Mouse (Mus musculus) heart, adult 2 months (tissue): Measurements from ENCODE around the gene Acsl1. TPM values are rescaled to one million over a fixed set of nuclear protein-coding genes. Genes with fewer than 3 reads are reported as not detected.

Experiments
- DNase-seq, 2 experiments: peaks; one replicate each; pipeline ENCODE4 v3.0.0; 2021
- H3K27ac ChIP-seq: fragments of 200-600 bp; 2 replicates; pipeline ENCODE4 v1.8.1; 2022
- H3K27me3 ChIP-seq: fragments of 200-500 bp; 2 replicates; pipeline ENCODE4 v1.6.1; 2012; ENCODE audit warnings: mild to moderate bottlenecking, low read length, inconsistent platforms, mixed read lengths; ENCODE audit not compliant: control insufficient read depth, insufficient read depth
- H3K36me3 ChIP-seq: fragments of 200-500 bp; 2 replicates; pipeline ENCODE4 v1.6.1; 2012; ENCODE audit warnings: low read length, inconsistent platforms; ENCODE audit not compliant: control insufficient read depth, insufficient read depth
- H3K4me1 ChIP-seq: fragments of 200-500 bp; 2 replicates; pipeline ENCODE4 v1.6.1; 2011; ENCODE audit warnings: low read length; ENCODE audit not compliant: control insufficient read depth, insufficient read depth
- H3K4me3 ChIP-seq: fragments of 200-600 bp; 2 replicates; pipeline ENCODE4 v1.8.1; 2022
- H3K79me2 ChIP-seq: fragments of 200-500 bp; replicated peaks from 2 replicates; pipeline ENCODE4 v1.6.1; 2012; ENCODE audit warnings: mild to moderate bottlenecking, inconsistent platforms, low read length, moderate library complexity, mixed read lengths; ENCODE audit not compliant: control insufficient read depth, insufficient read depth
- H3K9ac ChIP-seq: fragments of 200-500 bp; 2 replicates; pipeline ENCODE4 v1.6.1; 2012; ENCODE audit warnings: low read depth, mild to moderate bottlenecking, control low read depth, inconsistent platforms, low read length, mixed read lengths
- CTCF ChIP-seq: fragments of 200-600 bp; IDR thresholded peaks from 2 replicates; pipeline ENCODE4 v1.8.1; 2022; ENCODE audit warnings: antibody characterized with exemption, mild to moderate bottlenecking, moderate library complexity
- EP300 ChIP-seq: fragments of 200-500 bp; IDR thresholded peaks from 2 replicates; pipeline ENCODE4 v1.6.1; 2011; ENCODE audit warnings: low read depth, low read length, control low read depth; ENCODE audit not compliant: insufficient read depth
- POLR2A ChIP-seq: fragments of 200-500 bp; IDR thresholded peaks from 2 replicates; pipeline ENCODE4 v1.6.1; 2011; ENCODE audit warnings: mild to moderate bottlenecking, low read depth, low read length, control low read depth; ENCODE audit not compliant: insufficient read depth
- WGBS: fragments of 180-500 bp; shearing (Covaris S2); methylation state at CpG from one replicate; pipeline ENCODE4 v1.1.7; 2018; 5-methylcytosine and 5-hydroxymethylcytosine counted together
- intact Hi-C: fragments of 180-260 bp; cut with DNase I; formaldehyde crosslinking; loops from one replicate; pipeline ENCODE4 v1.15.1; 2025
- long read RNA-seq: library from polyadenylated mRNA; stranded (forward); transcript quantifications from one replicate; pipeline ENCODE4 v2.0.0, GENCODE M21; 2021
- polyA plus RNA-seq: library from polyadenylated mRNA; depleted of rRNA; stranded (reverse); fragments of >200 nt; gene quantifications from 2 replicates; pipeline ENCODE4 v1.2.3, GENCODE M21; 2012; rRNA removed
- total RNA-seq, 2 experiments: library from RNA; stranded (reverse); gene quantifications; 2 replicates each; pipeline ENCODE4 v1.2.3; 2021

Acsl1 gene
- 100 to 1,000 TPM; 774 to 911 TPM for total RNA-seq
- 330 and 577 TPM in 2 replicates for polyA plus RNA-seq
- long read RNA-seq, transcript Acsl1-201 (21 exons, 3,897 nt): minor isoform, 71 of 355 reads
- long read RNA-seq, transcript Acsl1-203 (21 exons, 3,429 nt): major isoform, 189 of 355 reads
- long read RNA-seq, partial matches to known transcripts: 49 of 355 reads
- long read RNA-seq, other reads (novel, unspliced or antisense): 46 of 355 reads

- Histone ChIP-seq H3K9ac (peak within 1 kb of the TSS; percentile 86), H3K27me3 (no peaks in the 10 kb centered on the region), H3K79me2 (no peaks in the 10 kb centered on the region), H3K36me3 (peaks cover 9% of the 10 kb centered on the region), H3K4me1 (peaks cover 4% of the 10 kb centered on the region), H3K27ac (peak within 1 kb of the TSS; percentile 93), H3K4me3 (peak within 1 kb of the TSS; percentile 62)
- peak; percentile 99 for DNase-seq
- intact Hi-C loops: loop anchor here (1.0 to 5.0 kb wide), 3 partner anchors 41 to 76 kb away; no protein-coding TSS in a partner anchor
- TF ChIP-seq CTCF (no peak), POLR2A (peak; percentile 76)
- WGBS: under 1% methylated on average over 99 of the region's 106 CpGs
Observed at GRCm38 (mm10) chr8:46470792-46471781, at the start of gene Acsl1. Gene Acsl1 (plus strand): TSS chr8:46471037.

- intact Hi-C loops: no loop called here
- Histone ChIP-seq H3K79me2 (no peaks in the 10 kb centered on the region), H3K4me3 (no peak overlapping the region), H3K36me3 (no peaks in the 10 kb centered on the region), H3K4me1 (peaks cover 8% of the 10 kb centered on the region), H3K9ac (0 out of 2 replicates have a peak overlapping the region, but pooled peaks have one; percentile 8), H3K27me3 (no peaks in the 10 kb centered on the region), H3K27ac (peak overlapping the region; percentile 40; the same call in 1 of the 2 replicates)
- peak; percentile 84 for TF ChIP-seq EP300
- no peak for TF ChIP-seq POLR2A
- TF ChIP-seq CTCF: no peak
- peak in 1 of 2 experiments; percentile 29 for DNase-seq
- WGBS: 15% methylated on average over 6 of the region's 6 CpGs
Observed at GRCm38 (mm10) chr8:46421515-46421914, 49.3 kb upstream of the Acsl1 start.

- no peaks in the 10 kb centered on the region for H3K4me1 ChIP-seq
- H3K4me3 ChIP-seq: no peak overlapping the region
- intact Hi-C loops: no loop called here
- H3K9ac ChIP-seq: no peak overlapping the region
- H3K27ac ChIP-seq: no peak overlapping the region
- no peaks in the 10 kb centered on the region for H3K79me2 ChIP-seq
- H3K36me3 ChIP-seq: no peaks in the 10 kb centered on the region
- DNase-seq: no peak
- no peaks in the 10 kb centered on the region for H3K27me3 ChIP-seq
- TF ChIP-seq EP300 (no peak), CTCF (no peak), POLR2A (no peak)
Observed at GRCm38 (mm10) chr8:46427940-46428339, 42.9 kb upstream of the Acsl1 start.

GRCm38 (mm10) chr8:46429871-46430270 is 41.0 kb upstream of the Acsl1 start:
- no peaks in the 10 kb centered on the region for H3K4me1 ChIP-seq
- no peaks in the 10 kb centered on the region for H3K79me2 ChIP-seq
- intact Hi-C loops: no loop called here
- H3K27ac ChIP-seq: no peak overlapping the region
- WGBS: 51% methylated on average over 7 of the region's 7 CpGs
- TF ChIP-seq CTCF (no peak), EP300 (no peak), POLR2A (no peak)
- no peak for DNase-seq
- H3K36me3 ChIP-seq: no peaks in the 10 kb centered on the region
- H3K27me3 ChIP-seq: no peaks in the 10 kb centered on the region
- no peak overlapping the region for H3K9ac ChIP-seq
- H3K4me3 ChIP-seq: no peak overlapping the region

GRCm38 (mm10) chr8:46431921-46432320 is 38.9 kb upstream of the Acsl1 start:
- Histone ChIP-seq H3K79me2 (no peaks in the 10 kb centered on the region), H3K4me3 (no peak overlapping the region), H3K27me3 (no peaks in the 10 kb centered on the region), H3K4me1 (no peaks in the 10 kb centered on the region), H3K27ac (no peak overlapping the region), H3K36me3 (no peaks in the 10 kb centered on the region), H3K9ac (no peak overlapping the region)
- intact Hi-C loops: no loop called here
- no peak for DNase-seq
- no peak for TF ChIP-seq CTCF
- 75% methylated on average over 4 of the region's 4 CpGs for WGBS

- no peak overlapping the region for H3K9ac ChIP-seq
- WGBS: 82% methylated on average over 3 of the region's 3 CpGs
- TF ChIP-seq EP300 (no peak), POLR2A (no peak), CTCF (no peak)
- no peak overlapping the region for H3K27ac ChIP-seq
- no peak for DNase-seq
- intact Hi-C loops: no loop called here
- no peak overlapping the region for H3K4me3 ChIP-seq
- H3K36me3 ChIP-seq: no peaks in the 10 kb centered on the region
- no peaks in the 10 kb centered on the region for H3K79me2 ChIP-seq
- H3K27me3 ChIP-seq: no peaks in the 10 kb centered on the region
- no peaks in the 10 kb centered on the region for H3K4me1 ChIP-seq
Observed at GRCm38 (mm10) chr8:46432581-46432980, 38.3 kb upstream of the Acsl1 start.
